Mouse (Mus musculus): ENCODE measurements around the gene Dedd. TPM values are rescaled to one million over a fixed set of nuclear protein-coding genes. Genes with fewer than 3 reads are reported as not detected.
A peak's percentile ranks its signal among the peaks of the same experiment; 100 is the strongest.

Gene Dedd
- total RNA-seq, 2 experiments from 2014 or later, result 33.7 to 35.2 TPM

- DNase-seq, result peak; percentile 93
Observed at GRCm38 (mm10) chr1:171360656-171361055, 31.7 kb downstream of the Dedd start, which contains the start of gene Klhdc9. Gene Klhdc9, minus strand, starts transcription at chr1:171360798.

- DNase-seq, result peak; percentile 78
Observed at GRCm38 (mm10) chr1:171361106-171362103, 32.5 kb downstream of the Dedd start.

- DNase-seq, result no peak
Observed at GRCm38 (mm10) chr1:171365934-171366333, 37.0 kb downstream of the Dedd start.

GRCm38 (mm10) chr1:171369845-171370556 is 41.1 kb downstream of the Dedd start, which contains the start of gene Nectin4:
Gene Nectin4, plus strand, starts transcription at chr1:171370099.
- DNase-seq, result no peak

- no peak for DNase-seq
Observed at GRCm38 (mm10) chr1:171372880-171373279, 43.9 kb downstream of the Dedd start.

GRCm38 (mm10) chr1:171373946-171374345 is 45.0 kb downstream of the Dedd start:
- DNase-seq, result no peak

GRCm38 (mm10) chr1:171375646-171376097 is 46.7 kb downstream of the Dedd start:
- DNase-seq, result no peak

- no peak for DNase-seq
Observed at GRCm38 (mm10) chr1:171378298-171378697, 49.4 kb downstream of the Dedd start.

GRCm38 (mm10) chr1:171379935-171380599 is 51.1 kb downstream of the Dedd start:
- peak; percentile 84 for DNase-seq

GRCm38 (mm10) chr1:171382096-171382620 is 53.2 kb downstream of the Dedd start:
- no peak for DNase-seq

- DNase-seq, result no peak
Observed at GRCm38 (mm10) chr1:171384361-171384760, 55.4 kb downstream of the Dedd start.

- DNase-seq, result no peak
Observed at GRCm38 (mm10) chr1:171385171-171385570, 56.2 kb downstream of the Dedd start.

- no peak for DNase-seq
Observed at GRCm38 (mm10) chr1:171387099-171387498, 58.2 kb downstream of the Dedd start.

GRCm38 (mm10) chr1:171388376-171389102 is 59.6 kb downstream of the Dedd start, which contains the start of gene Arhgap30:
Gene Arhgap30, plus strand, starts transcription at chr1:171388954.
- DNase-seq, result no peak

- DNase-seq, result no peak
Observed at GRCm38 (mm10) chr1:171390101-171390500, 61.2 kb downstream of the Dedd start.

Other genes starting within 250 kb of the Dedd start
- 1 to 10 TPM in 1 of 2 experiments, under 1 TPM in 1; 0.51 to 1.3 TPM for gene Cfap126, start 215.2 kb upstream of the Dedd start, total RNA-seq (2021)
- 100 to 1,000 TPM; 746 to 845 TPM for gene Sdhc, start 178.5 kb upstream of the Dedd start, total RNA-seq (2021)
- gene Mpz, start 178.4 kb upstream of the Dedd start, total RNA-seq (2021), result 10 to 100 TPM; 10.1 to 20.4 TPM
- 10 to 100 TPM; 28.0 to 30.7 TPM for gene Pcp4l1, start 132.9 kb upstream of the Dedd start, total RNA-seq (2021)
- 10 to 100 TPM; 13.4 to 29.4 TPM for gene Nr1i3, start 115.2 kb upstream of the Dedd start, total RNA-seq (2021)
- 10 to 100 TPM; 46.9 to 58.1 TPM for gene Tomm40l, start 106.6 kb upstream of the Dedd start, total RNA-seq (2021)
- 1,000 to 10,000 TPM; 1,052 to 2,650 TPM for gene Apoa2, start 104.1 kb upstream of the Dedd start, total RNA-seq (2021)
- gene Fcer1g, start 94.8 kb upstream of the Dedd start, total RNA-seq (2021), result 10 to 100 TPM; 14.4 to 19.2 TPM
- gene Adamts4, start 78.7 kb upstream of the Dedd start, total RNA-seq (2021), result 1 to 10 TPM; 4.0 to 5.1 TPM
- gene Ndufs2, start 77.8 kb upstream of the Dedd start, total RNA-seq (2021), result 1,000 to 10,000 TPM in 1 of 2 experiments, 100 to 1,000 TPM in 1; 996 to 1,019 TPM
- gene B4galt3, start 58.8 kb upstream of the Dedd start, total RNA-seq (2021), result 10 to 100 TPM; 28.9 to 34.7 TPM
- 10 to 100 TPM; 30.8 to 43.8 TPM for gene Ppox, start 48.0 kb upstream of the Dedd start, total RNA-seq (2021)
- 10 to 100 TPM; 31.8 to 40.2 TPM for gene Usp21, start 41.2 kb upstream of the Dedd start, total RNA-seq (2021)
- 100 to 1,000 TPM; 145 to 153 TPM for gene Ufc1, start 34.1 kb upstream of the Dedd start, total RNA-seq (2021)
- 10 to 100 TPM; 51.4 to 56.0 TPM for gene Nit1, start 16.5 kb downstream of the Dedd start, total RNA-seq (2021)
- gene Pfdn2, start 16.5 kb downstream of the Dedd start, total RNA-seq (2021), result 100 to 1,000 TPM; 107 to 114 TPM
- 1 to 10 TPM; 5.3 to 5.7 TPM for gene Klhdc9, start 31.7 kb downstream of the Dedd start, total RNA-seq (2021)
- under 1 TPM; 0.12 to 0.21 TPM for gene Nectin4, start 41.0 kb downstream of the Dedd start, total RNA-seq (2021)
- gene Arhgap30, start 59.8 kb downstream of the Dedd start, total RNA-seq (2021), result 1 to 10 TPM; 5.1 to 6.1 TPM
- gene Usf1, start 82.2 kb downstream of the Dedd start, total RNA-seq (2021), result 10 to 100 TPM; 53.5 to 67.7 TPM
- gene Tstd1, start 89.7 kb downstream of the Dedd start, total RNA-seq (2021), result 10 to 100 TPM; 16.6 to 36.1 TPM
- gene F11r, start 108.4 kb downstream of the Dedd start, total RNA-seq (2021), result 10 to 100 TPM; 64.9 to 66.2 TPM
- gene Alyref2, start 174.3 kb downstream of the Dedd start, total RNA-seq (2021), result 1 to 10 TPM; 5.9 to 6.7 TPM
- not detected for gene Itln1, start 206.1 kb downstream of the Dedd start, total RNA-seq (2021)
- 1 to 10 TPM in 1 of 2 experiments, under 1 TPM in 1; 0.82 to 1.1 TPM for gene Cd244a, start 230.0 kb downstream of the Dedd start, total RNA-seq (2021)